Mouse (Mus musculus) embryonic facial prominence, embryonic 10.5 days (tissue): ENCODE data around the gene Smc2. TPM values are rescaled to one million over a fixed set of nuclear protein-coding genes. Genes with fewer than 3 reads are reported as not detected.

ENCODE experiments used
- DNase-seq: peaks from one replicate; pipeline ENCODE4 v3.0.0-alpha.2; 2017; ENCODE audit warnings: low spot score
- H3K27ac ChIP-seq: fragments of 300-500 bp; sonication (generic); replicated peaks from 2 replicates; pipeline ENCODE4 v1.5.1; 2016; ENCODE audit warnings: mild to moderate bottlenecking
- H3K27me3 ChIP-seq: fragments of 300-500 bp; sonication (generic); replicated peaks from 2 replicates; pipeline ENCODE4 v1.6.1; 2016; ENCODE audit warnings: low read depth, mild to moderate bottlenecking; ENCODE audit not compliant: poor library complexity, severe bottlenecking
- H3K36me3 ChIP-seq: fragments of 300-500 bp; sonication (generic); replicated peaks from 2 replicates; pipeline ENCODE4 v1.6.1; 2016; ENCODE audit warnings: mild to moderate bottlenecking, moderate library complexity
- H3K4me1 ChIP-seq: fragments of 300-500 bp; sonication (generic); 2 replicates; pipeline ENCODE4 v1.6.1; 2016
- H3K4me3 ChIP-seq: fragments of 300-500 bp; sonication (generic); 2 replicates; pipeline ENCODE4 v1.5.1; 2016; ENCODE audit warnings: mild to moderate bottlenecking, moderate library complexity
- H3K9me3 ChIP-seq: fragments of 300-500 bp; sonication (generic); 2 replicates; pipeline ENCODE4 v1.6.1; 2016; ENCODE audit warnings: mild to moderate bottlenecking
- WGBS: fragments of 180-500 bp; shearing (Covaris S2); methylation state at CpG from one replicate; pipeline ENCODE4 v1.1.7; 2016; 5-methylcytosine and 5-hydroxymethylcytosine counted together
- polyA plus RNA-seq: library from polyadenylated mRNA; unstranded; fragments of >200 nt; fragmentation: Nextera tagmentation; extraction: Ambion mirVana; gene quantifications from 2 replicates; pipeline ENCODE4 v1.2.1, GENCODE M21; 2016

Gene Smc2
- polyA plus RNA-seq, 1 experiment from 2014 or later = 228 TPM

GRCm38 (mm10) chr4:52519301-52519700 is 80.3 kb downstream of the Smc2 start:
- Histone ChIP-seq H3K4me1 (no peaks in the 10 kb centered on the region), H3K9me3 (no peaks in the 10 kb centered on the region), H3K27ac (no peak overlapping the region), H3K4me3 (no peak overlapping the region), H3K27me3 (no peaks in the 10 kb centered on the region), H3K36me3 (no peaks in the 10 kb centered on the region)
- 88% methylated on average over 5 of the region's 5 CpGs for WGBS
- no peak for DNase-seq

- Histone ChIP-seq H3K36me3 (no peaks in the 10 kb centered on the region), H3K4me3 (no peak overlapping the region), H3K27me3 (no peaks in the 10 kb centered on the region), H3K4me1 (no peaks in the 10 kb centered on the region), H3K9me3 (no peaks in the 10 kb centered on the region), H3K27ac (no peak overlapping the region)
- WGBS = 76% methylated on average over 5 of the region's 5 CpGs
- no peak for DNase-seq
Measured at GRCm38 (mm10) chr4:52526464-52526863, 87.4 kb downstream of the Smc2 start.

- no peaks in the 10 kb centered on the region for H3K36me3 ChIP-seq
- no peaks in the 10 kb centered on the region for H3K27me3 ChIP-seq
- no peak overlapping the region for H3K27ac ChIP-seq
- WGBS = 80% methylated on average over 2 of the region's 2 CpGs
- no peaks in the 10 kb centered on the region for H3K9me3 ChIP-seq
- H3K4me1 ChIP-seq = no peaks in the 10 kb centered on the region
- no peak for DNase-seq
- H3K4me3 ChIP-seq = no peak overlapping the region
Measured at GRCm38 (mm10) chr4:52530636-52531035, 91.6 kb downstream of the Smc2 start.

Other genes starting within 250 kb of the Smc2 start
- not detected in 2 replicates for gene Vma21-ps, start 58.0 kb downstream of the Smc2 start, polyA plus RNA-seq
- not detected in 2 replicates for gene Toporsl, start 157.0 kb downstream of the Smc2 start, polyA plus RNA-seq